Mouse (Mus musculus) heart, embryonic 11.5 days (tissue): ENCODE measurements around the gene Slc4a8. TPM values are rescaled to one million over a fixed set of nuclear protein-coding genes. Genes with fewer than 3 reads are reported as not detected.
"Not testable (repeated sequence)": the region's sequence is repeated elsewhere in the genome, so short reads cannot be mapped to it uniquely, and the experiment has no call there.

ENCODE experiments used
- ATAC-seq: fragments of 200-750 bp; cut with Nextera tagmentation; replicated peaks from 2 replicates; pipeline ENCODE4 v1.8.0; 2017; ENCODE audit warnings: moderate library complexity; ENCODE audit not compliant: insufficient number of reproducible peaks, low FRiP score, low TSS enrichment
- H3K27ac ChIP-seq: fragments of 300-500 bp; sonication (generic); 2 replicates; pipeline ENCODE4 v1.5.1; 2014; ENCODE audit warnings: mild to moderate bottlenecking, low read depth, low read length
- H3K27me3 ChIP-seq: fragments of 300-500 bp; sonication (generic); 2 replicates; pipeline ENCODE4 v1.6.1; 2014; ENCODE audit warnings: mild to moderate bottlenecking, low read length, mixed read lengths; ENCODE audit not compliant: control insufficient read depth, insufficient read depth
- H3K36me3 ChIP-seq: fragments of 300-500 bp; sonication (generic); 2 replicates; pipeline ENCODE4 v1.6.1; 2014; ENCODE audit warnings: mild to moderate bottlenecking, low read length, moderate library complexity, mixed read lengths; ENCODE audit not compliant: control insufficient read depth, insufficient read depth
- H3K4me1 ChIP-seq: fragments of 300-500 bp; sonication (generic); 2 replicates; pipeline ENCODE4 v1.6.1; 2014; ENCODE audit warnings: low read length; ENCODE audit not compliant: control insufficient read depth, insufficient read depth
- H3K4me2 ChIP-seq: fragments of 300-500 bp; sonication (generic); 2 replicates; pipeline ENCODE4 v1.6.1; 2014; ENCODE audit warnings: mild to moderate bottlenecking, moderate library complexity
- H3K4me3 ChIP-seq: fragments of 300-500 bp; sonication (generic); 2 replicates; pipeline ENCODE4 v1.5.1; 2014; ENCODE audit warnings: low read depth, low read length
- H3K9ac ChIP-seq: fragments of 300-500 bp; sonication (generic); 2 replicates; pipeline ENCODE4 v1.6.1; 2014; ENCODE audit warnings: mild to moderate bottlenecking, low read depth, low read length, moderate library complexity
- H3K9me3 ChIP-seq: fragments of 300-500 bp; sonication (generic); replicated peaks from 2 replicates; pipeline ENCODE4 v1.6.1; 2016; ENCODE audit warnings: low read length; ENCODE audit not compliant: control insufficient read depth
- WGBS: fragments of 180-500 bp; shearing (Covaris S2); extraction: QIAGEN DNeasy Blood & Tissue Kit; methylation state at CpG from one replicate; pipeline ENCODE4 v1.1.7; 2014; ENCODE audit not compliant: insufficient replicate concordance; 5-methylcytosine and 5-hydroxymethylcytosine counted together
- polyA plus RNA-seq: library from polyadenylated mRNA; unstranded; fragments of >200 nt; fragmentation: Nextera tagmentation; extraction: Ambion mirVana; gene quantifications from 2 replicates; pipeline ENCODE4 v1.2.1, GENCODE M21; 2014

Slc4a8 gene
- polyA plus RNA-seq, 1 experiment from 2014 or later: 2.0 TPM

DNA sequence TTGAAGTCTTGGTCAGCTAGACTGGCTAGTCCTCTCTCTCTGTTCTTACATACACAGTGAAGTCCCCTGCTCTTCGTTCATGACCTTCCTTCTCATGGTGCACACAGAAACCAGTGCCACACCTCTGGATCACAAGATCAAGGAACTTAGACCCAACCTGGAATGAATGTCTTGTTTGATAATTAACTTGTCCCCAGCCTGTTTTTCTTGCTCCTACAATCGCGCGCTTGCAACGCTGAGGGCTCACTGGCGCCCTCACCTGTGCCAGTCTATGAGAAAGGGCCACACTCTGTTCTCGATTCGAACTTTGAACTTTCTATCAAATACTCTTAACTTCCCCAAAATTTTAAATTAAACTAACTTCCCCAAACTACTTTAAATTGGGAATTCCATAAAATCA lies 60.3 kb downstream of the Slc4a8 start:
- ATAC-seq: no peak
- H3K9ac ChIP-seq: no peak overlapping the region
- peaks cover 32% of the 10 kb centered on the region for H3K27me3 ChIP-seq
- H3K9me3 ChIP-seq: no peaks in the 10 kb centered on the region
- H3K36me3 ChIP-seq: no peaks in the 10 kb centered on the region
- no peak overlapping the region for H3K4me2 ChIP-seq
- WGBS: 53% methylated on average over 8 of the region's 8 CpGs
- no peaks in the 10 kb centered on the region for H3K4me1 ChIP-seq
- H3K27ac ChIP-seq: no peak overlapping the region
- H3K4me3 ChIP-seq: no peak overlapping the region

DNA sequence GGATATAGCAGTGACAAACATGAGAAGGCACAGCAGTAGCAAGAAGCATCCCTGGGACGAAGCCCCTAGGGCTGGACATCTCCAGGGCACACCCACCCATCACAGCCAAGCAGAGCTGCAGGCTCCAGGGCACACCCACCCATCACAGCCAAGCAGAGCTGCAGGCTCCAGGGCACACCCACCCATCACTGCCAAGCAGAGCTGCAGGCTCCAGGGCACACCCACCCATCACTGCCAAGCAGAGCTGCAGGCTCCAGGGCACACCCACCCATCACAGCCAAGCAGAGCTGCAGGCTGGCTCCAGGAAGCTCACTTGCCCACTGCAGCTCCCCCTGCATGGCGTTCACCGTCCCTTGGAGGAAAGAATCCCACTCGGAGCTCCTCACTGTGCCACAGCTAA lies 60.8 kb downstream of the Slc4a8 start:
- peaks cover 32% of the 10 kb centered on the region for H3K27me3 ChIP-seq
- 77% methylated on average over 4 of the region's 4 CpGs for WGBS
- H3K36me3 ChIP-seq, H3K27ac ChIP-seq, H3K9me3 ChIP-seq, H3K9ac ChIP-seq, H3K4me2 ChIP-seq, H3K4me3 ChIP-seq, ATAC-seq, H3K4me1 ChIP-seq: not testable (repeated sequence)

DNA sequence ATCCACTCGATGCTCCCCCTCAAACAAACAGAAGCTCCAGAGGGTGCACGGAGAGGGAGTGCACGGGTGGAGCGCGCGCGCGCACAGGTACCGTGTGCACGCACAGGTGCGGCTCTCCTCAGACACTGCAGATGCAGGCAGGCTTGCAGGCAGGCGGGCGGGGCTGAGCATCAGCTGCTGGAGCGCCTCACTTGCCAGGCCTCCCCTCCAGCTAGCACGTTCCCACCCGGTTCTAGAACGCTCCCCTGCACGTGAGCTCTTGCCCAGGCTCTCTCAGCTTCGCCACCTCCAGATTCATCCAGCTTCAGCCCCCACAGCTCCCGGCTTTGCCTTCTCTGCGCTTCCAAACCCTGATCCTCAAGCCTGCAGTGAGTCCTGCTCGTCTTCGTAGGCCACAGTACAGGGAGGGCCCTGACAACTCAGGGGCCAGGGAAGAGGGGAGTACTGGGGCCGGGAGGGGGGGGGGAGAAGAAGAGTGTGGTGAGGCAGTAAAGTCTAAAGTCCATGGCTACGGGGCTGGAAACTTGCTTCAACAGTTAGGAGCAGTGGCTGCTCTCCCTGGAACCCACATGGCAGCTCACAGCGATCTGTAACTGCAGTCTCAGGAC lies 63.8 kb downstream of the Slc4a8 start:
- ATAC-seq: no peak
- Histone ChIP-seq H3K4me3 (no peak overlapping the region), H3K36me3 (no peaks in the 10 kb centered on the region), H3K4me1 (no peaks in the 10 kb centered on the region), H3K9ac (no peak overlapping the region), H3K9me3 (no peaks in the 10 kb centered on the region), H3K4me2 (peak overlapping the region; percentile 8; the same call in 1 of the 2 replicates), H3K27me3 (peaks cover 35% of the 10 kb centered on the region), H3K27ac (no peak overlapping the region)
- 19% methylated on average over 26 of the region's 26 CpGs for WGBS

- no peak overlapping the region for H3K9ac ChIP-seq
- no peaks in the 10 kb centered on the region for H3K4me1 ChIP-seq
- ATAC-seq: no peak
- no peaks in the 10 kb centered on the region; the same call in 1 of the 2 replicates for H3K9me3 ChIP-seq
- WGBS: 79% methylated on average over 8 of the region's 8 CpGs
- H3K27ac ChIP-seq: no peak overlapping the region
- H3K4me2 ChIP-seq: no peak overlapping the region
- H3K27me3 ChIP-seq: peaks cover 35% of the 10 kb centered on the region
- no peak overlapping the region for H3K4me3 ChIP-seq
- no peaks in the 10 kb centered on the region for H3K36me3 ChIP-seq
Measured at GRCm38 (mm10) chr15:100826076-100826475, 64.5 kb downstream of the Slc4a8 start.

DNA sequence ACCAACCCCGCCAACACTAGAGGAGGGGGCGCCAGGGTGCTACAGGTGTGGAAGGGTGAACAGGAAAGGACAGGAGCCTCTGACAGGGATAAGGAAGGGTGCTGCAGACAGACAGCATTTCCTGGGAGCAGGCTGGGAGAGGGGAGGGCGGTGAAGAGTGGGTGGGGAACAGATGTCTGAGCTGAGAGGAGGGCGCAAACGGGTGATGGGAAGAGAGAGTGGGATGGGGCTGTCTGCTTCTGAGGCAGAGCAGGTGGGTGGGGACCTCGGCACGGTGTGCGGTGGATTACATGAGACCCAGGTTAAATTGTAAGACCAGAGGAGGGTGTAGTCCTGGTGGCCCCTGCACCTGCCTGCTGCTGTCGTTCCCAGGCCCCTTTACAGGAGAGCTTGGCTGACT lies 68.2 kb downstream of the Slc4a8 start:
- Histone ChIP-seq H3K4me1 (no peaks in the 10 kb centered on the region), H3K4me3 (no peak overlapping the region), H3K9me3 (no peaks in the 10 kb centered on the region; the same call in 1 of the 2 replicates), H3K27me3 (peaks cover 29% of the 10 kb centered on the region), H3K9ac (no peak overlapping the region), H3K36me3 (no peaks in the 10 kb centered on the region), H3K27ac (no peak overlapping the region), H3K4me2 (no peak overlapping the region)
- WGBS: 77% methylated on average over 9 of the region's 9 CpGs
- ATAC-seq: no peak

DNA sequence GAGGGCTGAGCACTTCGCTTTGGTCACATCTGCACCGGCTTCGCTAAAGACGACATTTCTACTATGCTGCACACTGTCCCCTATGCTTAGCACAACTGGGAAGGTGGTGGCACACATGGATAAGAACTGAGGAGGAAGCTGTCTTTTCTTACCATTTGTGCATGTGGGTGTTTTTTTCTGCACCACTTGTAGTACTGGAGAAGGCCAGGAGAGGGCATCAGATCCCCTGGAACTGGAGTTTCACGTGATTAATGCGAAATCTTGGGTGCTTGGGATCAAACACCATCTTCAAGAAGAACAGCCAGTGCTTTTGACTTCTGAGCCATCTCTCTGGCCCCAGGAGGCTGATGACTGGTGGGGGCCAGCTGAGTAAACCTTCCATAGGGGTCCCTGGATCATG lies 69.1 kb downstream of the Slc4a8 start:
- Histone ChIP-seq H3K36me3 (no peaks in the 10 kb centered on the region), H3K9me3 (no peaks in the 10 kb centered on the region; the same call in 1 of the 2 replicates), H3K4me1 (no peaks in the 10 kb centered on the region), H3K4me3 (no peak overlapping the region), H3K27me3 (peaks cover 20% of the 10 kb centered on the region), H3K9ac (no peak overlapping the region), H3K4me2 (no peak overlapping the region), H3K27ac (no peak overlapping the region)
- 50% methylated on average over 6 of the region's 6 CpGs for WGBS
- no peak for ATAC-seq

DNA sequence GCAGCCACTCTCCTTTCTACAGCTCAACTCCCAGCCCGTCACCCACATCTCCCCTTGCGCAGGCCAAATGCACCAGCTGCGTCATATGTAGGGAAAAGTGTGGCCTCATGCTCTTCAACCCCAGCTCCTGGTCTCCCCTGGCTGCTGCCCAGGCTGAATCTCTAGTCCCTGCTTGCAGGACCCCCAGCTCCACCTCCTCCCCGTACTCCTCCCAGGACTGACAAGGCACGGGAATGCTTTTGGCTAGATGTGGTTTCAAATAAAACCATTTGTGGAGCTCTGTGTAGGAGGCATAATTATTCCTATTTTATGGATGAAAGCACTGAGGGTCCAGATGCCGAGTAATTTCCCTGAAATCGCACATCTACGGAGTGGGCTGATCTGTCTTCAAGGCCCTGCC lies 70.6 kb downstream of the Slc4a8 start:
- Histone ChIP-seq H3K27me3 (peaks cover 15% of the 10 kb centered on the region), H3K9ac (no peak overlapping the region), H3K9me3 (no peaks in the 10 kb centered on the region; the same call in 1 of the 2 replicates), H3K36me3 (no peaks in the 10 kb centered on the region), H3K4me1 (no peaks in the 10 kb centered on the region), H3K4me2 (no peak overlapping the region), H3K4me3 (no peak overlapping the region), H3K27ac (no peak overlapping the region)
- WGBS: 87% methylated on average over 8 of the region's 8 CpGs
- no peak for ATAC-seq

DNA sequence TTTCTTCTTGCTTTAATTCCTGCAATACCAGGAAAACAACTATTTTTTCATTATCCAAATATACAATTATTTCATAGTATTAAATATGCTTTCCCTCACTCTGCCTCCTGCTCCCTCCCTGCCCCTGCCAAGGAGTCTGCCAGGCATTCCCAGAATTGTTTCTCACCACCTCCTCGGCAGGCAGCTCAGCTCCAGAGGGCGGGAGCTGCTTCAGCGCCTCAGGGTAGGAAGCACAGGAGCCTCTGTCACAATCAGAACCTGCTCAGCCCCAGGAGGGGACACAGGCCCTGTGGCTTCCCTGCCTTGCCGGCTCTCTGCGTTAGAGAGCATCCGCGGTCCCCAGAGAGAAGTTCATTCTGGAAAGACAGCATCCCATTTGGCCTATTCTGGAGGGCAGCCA lies 71.2 kb downstream of the Slc4a8 start:
- no peak for ATAC-seq
- Histone ChIP-seq H3K27me3 (peaks cover 15% of the 10 kb centered on the region), H3K9ac (no peak overlapping the region)

DNA sequence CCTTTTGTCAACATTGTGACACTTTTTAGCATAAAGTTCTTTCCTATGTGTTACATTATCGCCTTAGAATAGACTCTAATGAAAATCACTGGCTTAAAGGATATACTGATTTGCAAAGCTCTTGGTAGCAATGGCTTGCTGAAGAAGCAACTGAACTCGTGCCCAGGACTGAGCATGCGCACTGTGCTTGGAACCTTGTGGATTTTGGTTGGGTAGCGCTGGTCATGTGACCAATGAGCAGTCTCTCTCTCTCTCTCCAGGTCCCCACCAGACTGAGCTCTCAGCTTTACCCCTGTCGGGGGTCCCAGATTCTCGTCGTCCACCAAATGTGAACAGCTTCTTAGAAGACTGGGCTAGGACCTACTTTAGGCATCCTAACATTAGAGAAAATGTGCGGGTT lies 75.2 kb downstream of the Slc4a8 start:
- no peak overlapping the region for H3K4me3 ChIP-seq
- 76% methylated on average over 8 of the region's 8 CpGs for WGBS
- H3K27me3 ChIP-seq: peaks cover 12% of the 10 kb centered on the region
- no peaks in the 10 kb centered on the region for H3K9me3 ChIP-seq
- H3K27ac ChIP-seq: no peak overlapping the region
- no peak for ATAC-seq
- H3K4me2 ChIP-seq: no peak overlapping the region
- no peaks in the 10 kb centered on the region for H3K36me3 ChIP-seq
- no peak overlapping the region for H3K9ac ChIP-seq
- no peaks in the 10 kb centered on the region for H3K4me1 ChIP-seq

More for the DNA sequence above, 71.2 kb downstream of the Slc4a8 start:
- Histone ChIP-seq H3K4me2 (no peak overlapping the region), H3K4me3 (no peak overlapping the region), H3K36me3 (no peaks in the 10 kb centered on the region), H3K4me1 (no peaks in the 10 kb centered on the region), H3K27ac (no peak overlapping the region), H3K9me3 (no peaks in the 10 kb centered on the region; the same call in 1 of the 2 replicates)
- 25% methylated on average over 7 of the region's 7 CpGs for WGBS
